Mouse (Mus musculus) spleen, embryonic (tissue): ENCODE measurements around the gene Prkd1.

Experiments
- CTCF ChIA-PET: fragments of 350-600 bp; sonication (Branson Sonifier 250); formaldehyde crosslinking; loops from one replicate; lab custom pipeline; 2022; lab: Charles Lee

Prkd1 gene

GRCm38 (mm10) chr12:50430129-50430703, 218.7 kb downstream of the Prkd1 start:
- CTCF ChIA-PET: no interaction called here

GRCm38 (mm10) chr12:50352404-50352803, 296.5 kb downstream of the Prkd1 start:
- CTCF ChIA-PET: no interaction called here

GRCm38 (mm10) chr12:50333182-50333581, 315.7 kb downstream of the Prkd1 start:
- CTCF ChIA-PET: no interaction called here

- CTCF ChIA-PET: no interaction called here
Measured at GRCm38 (mm10) chr12:50314634-50315033, 334.3 kb downstream of the Prkd1 start.

GRCm38 (mm10) chr12:50309276-50309675, 339.6 kb downstream of the Prkd1 start:
- CTCF ChIA-PET: no interaction called here

GRCm38 (mm10) chr12:50301334-50301733, 347.6 kb downstream of the Prkd1 start:
- CTCF ChIA-PET: no interaction called here

GRCm38 (mm10) chr12:50296067-50296466, 352.8 kb downstream of the Prkd1 start:
- CTCF ChIA-PET: no interaction called here

GRCm38 (mm10) chr12:50295549-50295948, 353.3 kb downstream of the Prkd1 start:
- CTCF ChIA-PET: no interaction called here

GRCm38 (mm10) chr12:50292834-50293233, 356.1 kb downstream of the Prkd1 start:
- CTCF ChIA-PET: no interaction called here
